Mouse (Mus musculus): Measurements from ENCODE around the gene Tmem246. TPM values are rescaled to one million over a fixed set of nuclear protein-coding genes. Genes with fewer than 3 reads are reported as not detected.
A peak's percentile ranks its signal among the peaks of the same experiment; 100 is the strongest.
"Not testable (repeated sequence)": the region's sequence is repeated elsewhere in the genome, so short reads cannot be mapped to it uniquely, and the experiment has no call there.

The Tmem246 gene
- polyA plus RNA-seq (2015; fragmentation: Nextera tagmentation; extraction: Ambion mirVana), result 21.5 and 22.6 TPM in 2 replicates

- Histone ChIP-seq H3K4me2 (ENCODE audit: low read depth, low read length) (peak within 1 kb of the TSS; percentile 90), H3K27me3 (replicated peaks; ENCODE audit: control insufficient read depth, insufficient read depth, low read length) (no peaks in the 10 kb centered on the region), H3K36me3 (ENCODE audit: control insufficient read depth, insufficient read depth, low read length) (no peaks in the 10 kb centered on the region), H3K4me3 (ENCODE audit: low read length) (peak within 1 kb of the TSS; percentile 83), H3K9me3 (ENCODE audit: control insufficient read depth, low read length) (no peaks in the 10 kb centered on the region), H3K27ac (ENCODE audit: low read length) (peak within 1 kb of the TSS; percentile 75), H3K9ac (ENCODE audit: low read depth, low read length) (peak within 1 kb of the TSS; percentile 88), H3K4me1 (ENCODE audit: control insufficient read depth, insufficient read depth, low read length) (no peaks in the 10 kb centered on the region)
- peak; percentile 92 for ATAC-seq
- 1% methylated on average over 77 of the region's 77 CpGs for WGBS
Measured at GRCm38 (mm10) chr4:49597183-49598100, at the start of gene Tmem246. Gene Tmem246 (minus strand): TSS chr4:49597876.

- H3K9ac ChIP-seq (ENCODE audit: low read depth, low read length), result no peak overlapping the region
- H3K9me3 ChIP-seq (ENCODE audit: control insufficient read depth, low read length), result no peaks in the 10 kb centered on the region
- no peak for ATAC-seq
- no peaks in the 10 kb centered on the region for H3K4me1 ChIP-seq (ENCODE audit: control insufficient read depth, insufficient read depth, low read length)
- 65% methylated on average over 2 of the region's 2 CpGs for WGBS
- no peak overlapping the region for H3K4me2 ChIP-seq (ENCODE audit: low read depth, low read length)
- no peak overlapping the region for H3K27ac ChIP-seq (ENCODE audit: low read length)
- H3K27me3 ChIP-seq (replicated peaks; ENCODE audit: control insufficient read depth, insufficient read depth, low read length), result no peaks in the 10 kb centered on the region
- peaks cover 4% of the 10 kb centered on the region; the same call in 1 of the 2 replicates for H3K36me3 ChIP-seq (ENCODE audit: control insufficient read depth, insufficient read depth, low read length)
- no peak overlapping the region for H3K4me3 ChIP-seq (ENCODE audit: low read length)
Measured at GRCm38 (mm10) chr4:49639913-49640312, 42.2 kb upstream of the Tmem246 start.

- H3K9ac ChIP-seq (ENCODE audit: low read depth, low read length), result no peak overlapping the region
- peaks cover 3% of the 10 kb centered on the region; the same call in 1 of the 2 replicates for H3K4me1 ChIP-seq (ENCODE audit: control insufficient read depth, insufficient read depth, low read length)
- no peaks in the 10 kb centered on the region for H3K27me3 ChIP-seq (replicated peaks; ENCODE audit: control insufficient read depth, insufficient read depth, low read length)
- no peak overlapping the region for H3K4me3 ChIP-seq (ENCODE audit: low read length)
- ATAC-seq, result no peak
- 91% methylated on average over 11 of the region's 11 CpGs for WGBS
- peaks cover 4% of the 10 kb centered on the region; the same call in 1 of the 2 replicates for H3K36me3 ChIP-seq (ENCODE audit: control insufficient read depth, insufficient read depth, low read length)
- no peaks in the 10 kb centered on the region for H3K9me3 ChIP-seq (ENCODE audit: control insufficient read depth, low read length)
- no peak overlapping the region for H3K4me2 ChIP-seq (ENCODE audit: low read depth, low read length)
- H3K27ac ChIP-seq (ENCODE audit: low read length), result no peak overlapping the region
Measured at GRCm38 (mm10) chr4:49637821-49638220, 40.1 kb upstream of the Tmem246 start.

GRCm38 (mm10) chr4:49632139-49632481, 34.4 kb upstream of the Tmem246 start:
- Histone ChIP-seq H3K9me3 (ENCODE audit: control insufficient read depth, low read length) (no peaks in the 10 kb centered on the region), H3K36me3 (ENCODE audit: control insufficient read depth, insufficient read depth, low read length) (peaks cover 4% of the 10 kb centered on the region; the same call in 1 of the 2 replicates), H3K4me3 (ENCODE audit: low read length) (peak overlapping the region; percentile 76), H3K4me2 (ENCODE audit: low read depth, low read length) (peak overlapping the region; percentile 74), H3K27ac (ENCODE audit: low read length) (peak overlapping the region; percentile 91), H3K9ac (ENCODE audit: low read depth, low read length) (peak overlapping the region; percentile 85), H3K27me3 (replicated peaks; ENCODE audit: control insufficient read depth, insufficient read depth, low read length) (no peaks in the 10 kb centered on the region), H3K4me1 (ENCODE audit: control insufficient read depth, insufficient read depth, low read length) (peaks cover 3% of the 10 kb centered on the region; the same call in 1 of the 2 replicates)
- WGBS, result under 1% methylated on average over 30 of the region's 30 CpGs
- ATAC-seq, result no peak

GRCm38 (mm10) chr4:49631319-49632138, 33.9 kb upstream of the Tmem246 start, which contains the start of gene Rnf20:
Gene Rnf20 (plus strand): TSS chr4:49632006.
- Histone ChIP-seq H3K27me3 (replicated peaks; ENCODE audit: control insufficient read depth, insufficient read depth, low read length) (no peaks in the 10 kb centered on the region), H3K4me2 (ENCODE audit: low read depth, low read length) (peak within 1 kb of the TSS; percentile 74), H3K9me3 (ENCODE audit: control insufficient read depth, low read length) (no peaks in the 10 kb centered on the region), H3K4me1 (ENCODE audit: control insufficient read depth, insufficient read depth, low read length) (peaks cover 3% of the 10 kb centered on the region; the same call in 1 of the 2 replicates), H3K9ac (ENCODE audit: low read depth, low read length) (peak within 1 kb of the TSS; percentile 85), H3K36me3 (ENCODE audit: control insufficient read depth, insufficient read depth, low read length) (peaks cover 4% of the 10 kb centered on the region; the same call in 1 of the 2 replicates), H3K4me3 (ENCODE audit: low read length) (peak within 1 kb of the TSS; percentile 76), H3K27ac (ENCODE audit: low read length) (peak within 1 kb of the TSS; percentile 91)
- peak; percentile 97 for ATAC-seq
- WGBS, result 2% methylated on average over 37 of the region's 37 CpGs

- Histone ChIP-seq H3K9ac (ENCODE audit: low read depth, low read length) (no peak overlapping the region), H3K4me3 (ENCODE audit: low read length) (no peak overlapping the region), H3K27ac (ENCODE audit: low read length) (no peak overlapping the region), H3K36me3 (ENCODE audit: control insufficient read depth, insufficient read depth, low read length) (no peaks in the 10 kb centered on the region), H3K4me2 (ENCODE audit: low read depth, low read length) (no peak overlapping the region), H3K9me3 (ENCODE audit: control insufficient read depth, low read length) (no peaks in the 10 kb centered on the region), H3K27me3 (replicated peaks; ENCODE audit: control insufficient read depth, insufficient read depth, low read length) (no peaks in the 10 kb centered on the region), H3K4me1 (ENCODE audit: control insufficient read depth, insufficient read depth, low read length) (peaks cover 3% of the 10 kb centered on the region; the same call in 1 of the 2 replicates)
- no peak for ATAC-seq
- WGBS, result 74% methylated on average over 5 of the region's 5 CpGs
Measured at GRCm38 (mm10) chr4:49628941-49629340, 31.3 kb upstream of the Tmem246 start.

GRCm38 (mm10) chr4:49626973-49627372, 29.3 kb upstream of the Tmem246 start:
- no peak for ATAC-seq
- Histone ChIP-seq H3K36me3 (ENCODE audit: control insufficient read depth, insufficient read depth, low read length) (no peaks in the 10 kb centered on the region), H3K4me3 (ENCODE audit: low read length) (no peak overlapping the region), H3K27me3 (replicated peaks; ENCODE audit: control insufficient read depth, insufficient read depth, low read length) (no peaks in the 10 kb centered on the region), H3K9me3 (ENCODE audit: control insufficient read depth, low read length) (no peaks in the 10 kb centered on the region), H3K4me1 (ENCODE audit: control insufficient read depth, insufficient read depth, low read length) (0 out of 2 replicates have a peak, but pooled peaks cover 2% of the 10 kb centered on the region), H3K9ac (ENCODE audit: low read depth, low read length) (no peak overlapping the region), H3K27ac (ENCODE audit: low read length) (no peak overlapping the region), H3K4me2 (ENCODE audit: low read depth, low read length) (no peak overlapping the region)
- WGBS, result 1% methylated on average over 3 of the region's 3 CpGs

- H3K4me1 ChIP-seq (ENCODE audit: control insufficient read depth, insufficient read depth, low read length); ATAC-seq; H3K4me3 ChIP-seq (ENCODE audit: low read length); H3K9me3 ChIP-seq (ENCODE audit: control insufficient read depth, low read length); H3K27me3 ChIP-seq (replicated peaks; ENCODE audit: control insufficient read depth, insufficient read depth, low read length); H3K4me2 ChIP-seq (ENCODE audit: low read depth, low read length); H3K9ac ChIP-seq (ENCODE audit: low read depth, low read length); H3K27ac ChIP-seq (ENCODE audit: low read length); H3K36me3 ChIP-seq (ENCODE audit: control insufficient read depth, insufficient read depth, low read length): not testable (repeated sequence)
- WGBS, result 82% methylated on average over 4 of the region's 4 CpGs
Measured at GRCm38 (mm10) chr4:49624969-49625368, 27.3 kb upstream of the Tmem246 start.

- 68% methylated on average over 4 of the region's 4 CpGs for WGBS
- H3K9me3 ChIP-seq (ENCODE audit: control insufficient read depth, low read length), result no peaks in the 10 kb centered on the region
- H3K4me2 ChIP-seq (ENCODE audit: low read depth, low read length), result no peak overlapping the region
- no peak for ATAC-seq
- H3K4me3 ChIP-seq (ENCODE audit: low read length), result no peak overlapping the region
- H3K27ac ChIP-seq (ENCODE audit: low read length), result no peak overlapping the region
- peaks cover 2% of the 10 kb centered on the region; the same call in 1 of the 2 replicates for H3K4me1 ChIP-seq (ENCODE audit: control insufficient read depth, insufficient read depth, low read length)
- no peaks in the 10 kb centered on the region for H3K27me3 ChIP-seq (replicated peaks; ENCODE audit: control insufficient read depth, insufficient read depth, low read length)
- H3K36me3 ChIP-seq (ENCODE audit: control insufficient read depth, insufficient read depth, low read length), result no peaks in the 10 kb centered on the region
- H3K9ac ChIP-seq (ENCODE audit: low read depth, low read length), result no peak overlapping the region
Measured at GRCm38 (mm10) chr4:49623916-49624315, 26.2 kb upstream of the Tmem246 start.

All from intestine, embryonic 16.5 days (tissue).